Mouse (Mus musculus) bone marrow, adult 2 months (tissue): ENCODE measurements at regions not wholly inside any gene's neighbourhood (a gene's known extent, or its start where the extent isn't known, plus 50 kb on each side); places are given as distances from the start of the nearest gene placed in this dataset.

Experiments used
- CTCF ChIP-seq: fragments of 200-500 bp; IDR thresholded peaks from 2 replicates; pipeline ENCODE4 v1.5.1; 2011; ENCODE audit warnings: low read length, control low read depth; ENCODE audit not compliant: control insufficient read depth, insufficient read depth
- POLR2A ChIP-seq: fragments of 200-500 bp; IDR thresholded peaks from 2 replicates; pipeline ENCODE4 v1.6.1; 2011; ENCODE audit warnings: low read depth, mild to moderate bottlenecking, control low read depth, low read length, borderline replicate concordance; ENCODE audit not compliant: control insufficient read depth

- no peak for TF ChIP-seq CTCF
- no peak for TF ChIP-seq POLR2A
Observed at GRCm38 (mm10) chr4:54651646-54652110, 293.2 kb upstream of the Zfp462 start.
